Mouse (Mus musculus) B cell, adult 2 months (primary cell): ENCODE measurements around the gene Sfmbt2.
A peak's percentile ranks its signal among the peaks of the same experiment; 100 is the strongest.

Source experiments
- DNase-seq, 2 experiments: peaks; one replicate each; pipeline ENCODE4 v3.0.0; 2022

Gene Sfmbt2

DNA sequence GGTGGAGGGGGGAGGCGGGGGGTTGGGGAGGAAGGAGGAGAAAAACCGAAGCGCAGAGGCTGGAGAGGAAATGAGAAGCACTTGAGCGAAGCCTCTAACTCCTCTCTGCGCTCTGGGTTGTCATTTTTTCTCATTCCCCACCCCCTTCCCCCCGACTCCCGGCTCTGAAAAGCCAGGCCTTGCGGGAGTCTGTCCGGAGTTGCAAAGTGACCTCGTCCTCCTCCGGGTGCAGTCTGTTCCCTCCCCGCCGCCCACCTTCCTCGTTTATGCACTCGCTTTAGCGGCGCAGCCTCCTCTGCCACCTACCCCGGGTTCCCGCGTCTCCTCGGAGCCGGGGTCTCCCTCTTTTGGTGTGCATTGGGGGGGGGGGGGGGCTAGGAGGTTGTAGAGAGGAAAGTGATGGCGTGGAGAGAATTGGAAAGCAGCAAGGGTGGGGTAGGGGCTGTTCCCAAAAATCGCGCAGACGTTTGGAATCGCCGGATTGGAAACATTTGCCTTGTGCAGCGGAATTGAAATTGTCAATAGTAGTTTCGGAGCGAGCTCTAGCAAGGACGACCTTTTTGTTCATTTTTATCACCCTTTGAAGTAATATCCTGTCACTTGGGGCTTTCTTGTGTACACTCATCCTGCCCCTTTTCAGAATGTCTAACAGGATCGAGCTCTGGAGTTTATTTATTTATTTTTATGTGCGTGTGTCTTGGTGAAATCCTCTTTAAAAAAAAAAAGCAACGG lies 2.6 kb downstream of the Sfmbt2 start:
- DNase-seq, result peak; percentile 25 to 26

DNA sequence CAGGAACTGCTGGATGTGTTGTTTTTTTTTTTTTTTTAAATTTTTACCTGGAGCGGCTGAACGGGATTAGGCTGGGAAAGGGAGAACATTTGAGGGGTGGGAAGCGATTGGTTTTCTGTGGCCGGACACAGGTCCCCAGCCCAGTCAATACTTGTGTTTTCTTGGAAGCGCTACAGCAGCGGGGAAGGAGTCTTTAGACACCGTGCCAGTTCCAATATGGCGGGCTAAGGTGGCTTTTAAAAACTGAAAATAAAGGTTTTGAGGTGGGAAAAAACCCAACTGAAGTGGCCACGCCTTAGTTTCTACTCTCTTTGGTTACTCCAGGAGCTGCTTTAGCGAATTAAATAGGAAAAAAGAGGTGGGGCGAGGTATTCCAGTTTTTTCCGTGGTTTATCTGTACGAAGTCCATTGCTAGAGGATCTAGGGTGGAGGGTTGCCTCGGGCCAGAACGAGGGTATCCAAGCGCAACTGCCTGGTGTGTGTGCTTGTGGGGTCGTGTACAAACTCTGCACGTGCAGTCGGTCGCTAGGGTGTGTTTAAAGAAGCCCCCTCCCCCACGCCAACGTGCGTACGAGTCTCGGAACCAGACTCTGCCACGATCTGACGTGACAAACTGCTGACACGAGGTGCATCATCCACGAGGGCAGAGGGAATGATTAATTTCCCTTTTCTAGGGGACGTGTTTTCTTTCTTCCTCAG lies 3.3 kb downstream of the Sfmbt2 start:
- DNase-seq, result peak; percentile 28 to 36

DNA sequence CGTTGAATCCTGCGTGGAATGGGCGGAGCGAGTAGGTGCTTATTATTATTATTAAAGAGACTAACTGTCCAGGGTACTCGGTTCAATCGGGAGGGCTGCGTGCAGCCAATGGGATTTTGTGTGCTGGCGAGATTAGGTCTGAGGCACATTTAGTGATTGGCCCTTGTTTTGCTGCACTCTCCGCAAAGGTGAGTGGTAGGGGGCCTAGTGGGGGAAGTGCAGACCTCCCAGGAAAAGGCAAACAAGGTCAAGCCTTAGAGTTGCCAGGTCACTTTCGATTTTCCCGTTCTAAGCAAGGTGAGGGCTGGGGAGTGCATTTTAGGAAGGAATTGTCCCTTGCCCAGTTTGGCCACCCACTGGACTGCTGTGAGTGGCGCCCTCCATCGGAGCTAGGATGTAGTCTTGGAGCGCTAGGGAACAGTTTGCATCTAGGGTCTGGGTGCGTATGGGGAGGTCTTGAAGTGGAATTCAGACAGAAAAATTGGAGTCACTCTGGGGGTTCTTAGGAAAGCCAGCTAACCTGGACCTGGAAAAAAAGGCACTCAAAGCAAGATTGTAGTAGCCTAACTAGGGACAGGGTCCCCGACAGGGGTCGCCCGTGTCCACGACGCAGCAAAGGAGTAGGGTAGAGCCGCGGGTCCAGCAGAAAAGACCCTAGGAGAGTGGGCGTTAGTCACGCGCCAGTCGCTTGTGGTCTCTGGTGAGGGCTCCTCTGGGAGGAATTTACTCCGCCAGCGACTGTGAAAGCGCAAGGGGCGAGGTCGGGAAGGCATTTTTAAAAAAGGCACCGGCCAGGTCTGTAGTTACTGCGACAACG lies 4.1 kb downstream of the Sfmbt2 start:
- DNase-seq, result peak; percentile 9 to 19

DNA sequence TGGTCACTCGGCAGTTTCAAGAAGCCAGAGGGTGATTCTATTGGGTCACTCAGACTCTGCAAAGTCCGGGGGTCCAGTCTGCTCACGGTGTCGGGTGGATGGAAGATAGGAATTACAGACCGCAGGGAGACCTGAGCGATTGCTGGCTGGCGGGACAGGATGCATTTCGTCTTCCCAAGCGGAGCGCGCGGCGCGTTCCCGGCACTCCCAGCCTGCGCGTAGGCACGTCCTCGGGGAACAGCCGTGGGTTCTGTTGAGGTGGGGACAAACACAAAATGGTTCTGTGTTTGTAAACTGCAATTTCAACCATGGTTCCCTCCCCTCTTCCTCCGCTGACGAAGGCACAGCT lies 4.7 kb downstream of the Sfmbt2 start:
- no peak for DNase-seq

DNA sequence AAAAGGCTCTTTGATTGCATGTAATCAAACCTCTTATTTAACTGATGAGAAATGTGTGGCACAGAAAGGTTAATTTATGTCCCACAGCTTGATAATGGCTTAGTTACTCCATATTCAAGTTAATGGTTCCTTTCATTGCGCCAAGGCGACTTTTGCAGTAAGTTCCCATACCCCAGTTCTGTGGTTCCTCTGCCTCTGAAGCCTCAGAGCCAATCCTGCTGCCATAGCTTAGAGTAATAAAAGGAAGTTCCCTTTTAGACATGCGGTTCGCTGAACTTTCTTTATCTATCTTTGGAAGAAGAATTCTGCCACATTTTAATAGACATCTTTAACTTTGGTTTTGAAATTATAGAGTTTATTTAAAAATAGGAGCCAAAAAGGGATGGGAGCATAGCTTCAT lies 19.7 kb downstream of the Sfmbt2 start:
- no peak for DNase-seq

DNA sequence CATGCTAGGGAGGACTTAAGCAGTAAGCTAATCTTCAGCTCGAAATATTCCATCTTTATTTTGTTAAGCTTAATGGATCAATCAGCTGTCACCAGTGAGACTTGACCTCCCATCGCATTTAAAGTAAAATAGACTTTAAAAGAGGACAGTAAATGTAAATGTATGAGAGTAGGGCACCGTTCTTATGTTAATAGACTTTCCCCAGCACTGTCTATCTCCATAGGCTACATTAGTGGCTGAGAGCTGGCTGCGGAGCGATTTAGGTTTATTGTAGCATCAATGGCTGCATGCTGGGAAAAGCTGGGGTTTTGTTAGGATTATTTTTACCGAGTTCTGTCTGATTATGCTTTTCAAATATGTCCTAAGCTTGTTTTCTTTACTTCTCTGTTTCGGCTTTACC lies 20.5 kb downstream of the Sfmbt2 start:
- no peak for DNase-seq

DNA sequence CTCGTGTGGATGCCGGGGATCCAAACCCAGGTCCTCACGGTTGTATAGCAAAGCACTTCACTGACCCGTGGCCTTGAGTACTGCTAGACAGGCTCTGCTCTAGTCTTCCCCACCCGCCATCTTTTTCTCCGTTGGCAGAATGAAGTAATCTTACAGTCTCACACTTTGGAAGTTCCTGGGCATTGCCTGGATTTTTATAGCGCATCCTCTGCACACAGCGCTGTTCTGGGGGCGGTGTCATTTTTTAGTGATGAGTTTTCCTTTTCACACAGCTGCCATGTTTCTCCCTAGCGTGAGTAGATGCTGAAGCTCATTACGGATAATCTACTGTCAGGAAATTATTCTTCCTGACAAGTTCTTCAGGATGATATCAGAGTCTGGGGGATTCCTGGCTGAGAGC lies 24.8 kb downstream of the Sfmbt2 start:
- no peak for DNase-seq

DNA sequence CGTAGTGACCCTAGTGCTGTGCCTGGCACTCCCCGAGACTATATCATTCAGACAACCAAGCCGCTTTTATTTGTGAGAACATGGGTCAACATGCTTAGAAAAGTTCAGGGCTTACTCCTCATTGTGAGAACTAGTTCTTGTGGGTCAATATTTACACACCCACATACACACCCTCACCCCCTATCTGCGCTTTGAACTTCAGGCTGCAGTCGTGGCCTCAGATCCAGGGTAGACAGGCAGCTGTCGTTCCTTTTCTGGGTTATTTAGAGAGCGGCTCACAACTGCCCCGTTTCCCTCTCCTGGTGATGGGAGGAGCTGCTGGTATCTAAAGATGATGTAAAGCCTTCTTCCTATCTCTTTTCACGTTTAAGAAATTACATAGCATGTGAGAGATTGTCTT lies 27.5 kb downstream of the Sfmbt2 start:
- DNase-seq, result no peak

DNA sequence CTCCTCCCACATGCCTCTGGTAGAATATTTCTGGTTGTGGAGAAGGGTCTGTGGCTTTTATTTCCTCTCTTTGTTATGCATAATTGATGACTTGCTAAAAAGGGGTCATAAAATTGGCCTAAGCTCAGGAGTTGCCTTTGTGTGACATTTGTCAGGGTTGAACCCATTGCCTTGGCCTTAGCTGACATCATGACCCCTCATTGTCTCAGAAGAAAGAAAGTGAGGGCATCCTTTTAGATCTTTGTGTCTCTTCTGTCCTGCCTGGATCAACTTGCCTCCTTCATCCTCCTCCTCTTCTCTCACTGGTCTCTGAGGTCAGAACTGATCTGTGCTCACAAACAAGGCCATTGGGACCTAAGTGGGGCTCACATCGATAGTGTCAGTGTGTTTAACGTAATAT lies 35.8 kb downstream of the Sfmbt2 start:
- no peak for DNase-seq

DNA sequence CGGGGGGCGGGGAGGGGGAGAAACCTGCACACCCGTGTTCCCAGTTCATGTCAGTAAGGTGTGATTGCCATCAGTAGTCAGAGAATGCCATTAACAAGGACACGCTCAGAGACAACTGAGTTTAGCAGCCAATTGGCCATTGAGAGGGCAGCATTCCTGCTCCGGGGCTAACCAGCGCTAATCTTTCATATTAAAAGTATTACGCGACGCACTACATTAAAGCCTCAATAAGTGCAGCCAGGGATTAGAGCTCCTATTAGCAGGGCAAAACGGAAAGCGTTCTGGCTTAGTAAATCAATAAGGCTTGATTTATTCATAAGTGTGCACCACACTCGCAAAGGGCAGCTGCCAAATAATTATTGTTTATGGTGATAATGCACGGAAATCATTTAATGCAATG lies 39.1 kb downstream of the Sfmbt2 start:
- no peak for DNase-seq

DNA sequence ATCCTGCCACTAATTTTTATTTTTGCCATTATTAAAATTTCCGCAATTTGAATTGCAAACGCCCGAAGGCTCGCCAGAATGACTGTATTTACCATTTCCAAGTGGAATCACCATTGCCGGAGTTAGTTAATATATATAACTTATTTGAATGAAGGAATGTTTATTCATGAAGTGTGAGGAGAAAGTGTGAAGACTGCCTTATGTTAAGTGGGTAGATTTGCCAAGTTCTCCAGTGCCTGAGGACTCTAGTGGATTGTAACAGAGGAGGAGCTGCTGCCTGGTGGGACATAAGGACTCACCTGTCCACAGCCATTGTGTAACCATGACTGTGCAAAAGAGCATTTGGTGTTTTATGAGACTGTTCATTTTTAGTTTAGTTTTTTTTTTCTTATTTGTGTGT lies 39.8 kb downstream of the Sfmbt2 start:
- DNase-seq, result no peak

DNA sequence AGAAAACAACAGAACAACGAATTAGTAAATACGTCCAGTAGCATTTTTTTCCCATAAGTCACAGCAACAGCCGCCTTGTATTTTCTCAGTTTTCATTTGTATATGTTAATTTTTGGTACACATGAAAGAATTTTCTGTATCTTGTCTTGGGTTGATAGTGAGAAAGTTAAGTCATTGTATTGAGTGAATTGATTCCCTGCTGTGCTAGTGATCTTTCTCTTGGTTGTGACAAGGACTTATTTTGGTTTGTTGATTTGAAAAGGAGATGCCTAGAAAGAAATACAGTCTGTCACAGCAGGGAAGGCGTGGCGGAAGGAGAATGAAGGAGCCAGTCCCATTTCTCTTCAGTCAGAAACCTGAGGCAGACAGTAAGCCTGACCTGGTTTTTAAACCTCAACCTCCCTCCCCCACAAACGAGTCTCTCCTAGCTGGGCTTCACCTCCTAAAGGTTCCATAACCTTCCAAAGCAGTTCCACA lies 50.7 kb downstream of the Sfmbt2 start:
- DNase-seq, result no peak

DNA sequence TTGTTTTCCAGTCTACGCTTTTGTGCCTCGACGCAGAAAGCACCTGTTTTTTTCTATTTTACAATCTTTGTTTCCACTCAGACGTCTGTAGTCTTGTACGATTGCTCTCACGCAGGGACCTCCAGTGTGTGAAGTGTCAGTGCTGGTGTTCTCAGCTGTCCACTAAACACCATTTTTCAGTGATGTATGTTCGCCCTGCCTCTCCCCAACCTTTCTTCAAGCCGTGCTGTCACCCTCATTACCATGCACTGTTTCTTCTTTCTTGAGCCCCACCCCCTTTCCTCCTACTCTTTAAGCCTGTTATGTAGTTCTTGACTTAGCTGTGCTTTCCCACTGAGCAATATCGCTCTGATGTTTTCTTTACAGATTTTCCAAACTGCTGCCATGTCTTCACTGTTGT lies 67.0 kb downstream of the Sfmbt2 start:
- no peak for DNase-seq

DNA sequence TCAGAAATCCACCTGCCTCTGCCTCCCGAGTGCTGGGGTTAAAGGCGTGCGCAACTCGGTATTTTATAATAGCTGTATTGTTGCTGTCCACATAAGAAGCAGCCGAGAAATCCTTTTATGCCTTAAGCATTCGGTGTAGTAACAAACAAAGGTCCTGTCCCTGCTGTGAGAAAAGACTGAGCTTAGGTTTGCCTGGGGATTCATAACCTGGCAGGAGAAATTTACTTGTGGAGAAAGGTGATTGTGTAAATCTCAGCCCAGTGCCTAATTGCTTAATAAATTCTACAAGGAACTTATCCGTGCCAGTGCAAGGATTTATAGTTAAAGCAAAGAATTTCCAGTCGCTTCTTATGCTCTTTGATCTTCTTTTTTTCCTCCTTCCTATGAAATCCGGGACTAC lies 71.5 kb downstream of the Sfmbt2 start:
- DNase-seq, result no peak

DNA sequence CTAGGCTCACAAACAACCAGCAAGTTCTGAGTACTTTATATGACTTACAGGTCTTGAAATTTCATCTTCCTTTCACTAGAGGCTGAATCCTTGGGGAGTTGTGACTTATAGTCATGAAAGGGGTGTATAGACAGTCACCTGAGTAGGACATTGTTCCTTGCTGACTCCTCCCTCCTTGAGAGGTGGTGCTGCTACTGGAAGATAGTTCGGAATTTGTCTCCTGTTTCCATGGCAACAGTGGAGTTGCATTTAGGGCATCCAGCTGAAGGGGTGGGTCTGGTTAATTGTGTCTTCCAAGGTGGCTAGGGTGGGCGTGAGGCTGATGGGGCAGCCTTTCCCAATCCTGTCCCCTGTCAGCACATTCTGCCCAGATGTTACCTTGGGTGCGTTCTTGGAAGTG lies 83.3 kb downstream of the Sfmbt2 start:
- DNase-seq, result no peak

DNA sequence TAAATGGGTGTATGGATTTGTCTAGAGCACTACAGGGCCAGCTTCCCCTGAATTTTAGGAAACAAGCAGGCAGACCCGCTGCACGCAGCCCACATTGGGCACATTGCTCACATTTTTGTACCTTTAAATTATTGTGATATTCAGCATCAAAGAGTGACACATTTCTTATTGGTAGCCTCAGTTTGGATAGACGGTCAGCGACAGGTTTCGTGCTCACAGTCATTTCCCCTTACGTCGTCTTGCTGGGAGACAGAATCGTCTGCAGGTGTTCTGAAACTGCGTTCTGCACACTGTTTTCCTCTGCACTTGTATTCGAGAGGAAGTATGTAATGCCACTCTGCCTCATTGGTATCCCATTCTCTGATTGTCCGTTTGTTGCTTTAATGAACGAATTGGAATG lies 88.0 kb downstream of the Sfmbt2 start:
- no peak for DNase-seq

DNA sequence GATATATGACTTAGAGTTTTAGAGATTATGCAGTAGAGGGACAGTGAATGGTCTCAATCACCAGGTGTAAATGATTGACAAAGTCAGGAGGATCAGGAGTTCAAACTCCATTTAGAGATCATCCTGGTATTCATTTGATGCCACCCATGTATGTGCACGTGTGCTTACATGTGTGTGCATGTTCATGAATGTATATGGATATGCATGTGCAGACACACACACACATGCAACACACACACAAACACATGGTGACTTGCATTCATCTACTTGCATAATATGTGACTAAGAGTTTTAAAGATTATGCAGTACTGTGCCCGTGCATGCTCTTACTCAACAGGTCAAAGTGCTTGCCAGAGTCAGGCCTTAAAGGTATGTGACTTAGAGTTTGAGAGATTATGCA lies 146.2 kb downstream of the Sfmbt2 start:
- DNase-seq, result no peak

DNA sequence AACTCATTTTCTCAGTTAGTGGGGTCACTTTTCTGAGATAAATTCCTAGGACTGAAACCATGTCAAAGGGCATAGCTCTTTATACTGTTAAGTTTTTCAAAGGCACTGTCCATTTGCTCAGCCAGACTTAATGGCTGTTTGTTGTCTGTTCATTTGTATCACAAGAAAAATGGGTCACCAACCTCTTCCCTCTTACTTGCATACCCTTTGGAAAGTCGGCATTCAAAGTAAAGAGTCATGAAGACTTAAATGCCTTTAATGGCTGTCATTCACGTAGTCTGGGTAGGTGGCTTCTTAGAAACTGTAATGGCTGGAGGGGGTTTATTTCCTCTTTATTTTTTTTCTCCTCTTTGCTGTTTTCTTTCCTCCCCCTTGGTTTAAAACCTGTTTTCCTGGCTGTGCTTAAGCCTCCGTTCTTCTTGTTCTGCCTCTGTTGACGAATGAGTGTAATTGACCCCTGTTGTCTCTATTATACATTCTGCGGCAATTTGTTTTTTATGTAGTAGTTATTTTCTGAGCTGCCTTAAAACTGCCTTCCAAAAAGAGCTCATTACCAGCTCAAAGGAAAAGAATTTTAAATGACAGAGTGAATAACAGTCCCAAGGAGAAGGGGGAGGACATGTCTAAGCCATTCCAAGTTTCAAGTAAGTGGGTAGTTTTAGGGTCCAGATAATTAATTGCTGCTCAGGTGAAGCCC lies 151.6 kb downstream of the Sfmbt2 start:
- no peak for DNase-seq

DNA sequence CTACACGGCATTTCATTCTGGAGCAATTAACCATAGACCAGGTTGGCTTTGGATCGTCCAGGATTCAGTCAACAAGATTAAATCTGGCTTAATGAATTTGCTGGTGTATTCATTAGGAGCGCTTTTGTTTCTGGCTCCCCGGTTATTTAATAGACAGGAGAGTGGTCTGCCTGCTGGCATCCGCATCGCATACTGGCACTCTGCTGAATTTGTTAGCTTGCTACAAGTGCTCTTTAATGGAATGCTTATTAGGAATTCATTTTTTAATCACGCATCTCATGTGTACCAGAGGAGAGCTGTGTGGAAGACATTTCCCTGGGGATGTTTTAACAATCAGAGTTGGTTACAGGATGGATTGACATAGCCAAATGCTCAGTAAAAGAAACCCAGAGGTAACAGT lies 155.3 kb downstream of the Sfmbt2 start:
- DNase-seq, result no peak

DNA sequence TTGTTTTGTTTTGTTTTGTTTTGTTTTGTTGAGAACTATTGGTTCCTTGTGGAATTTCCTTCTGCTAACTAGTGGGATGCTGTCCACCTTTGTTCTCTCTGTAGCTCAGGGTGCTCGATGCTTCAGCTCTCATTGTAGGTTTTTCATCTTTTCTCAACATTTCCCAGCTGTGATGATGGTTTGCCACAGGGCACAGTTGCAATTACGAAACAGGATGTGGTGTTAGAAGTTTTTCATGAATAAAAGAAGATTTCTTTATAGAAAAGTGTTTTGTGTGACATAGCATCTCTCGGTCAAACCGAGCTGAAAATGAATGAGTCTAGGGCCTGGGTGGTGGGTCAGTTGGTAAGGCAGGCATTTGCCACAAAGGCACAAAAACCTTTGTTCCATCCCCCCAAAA lies 171.5 kb downstream of the Sfmbt2 start:
- no peak for DNase-seq

DNA sequence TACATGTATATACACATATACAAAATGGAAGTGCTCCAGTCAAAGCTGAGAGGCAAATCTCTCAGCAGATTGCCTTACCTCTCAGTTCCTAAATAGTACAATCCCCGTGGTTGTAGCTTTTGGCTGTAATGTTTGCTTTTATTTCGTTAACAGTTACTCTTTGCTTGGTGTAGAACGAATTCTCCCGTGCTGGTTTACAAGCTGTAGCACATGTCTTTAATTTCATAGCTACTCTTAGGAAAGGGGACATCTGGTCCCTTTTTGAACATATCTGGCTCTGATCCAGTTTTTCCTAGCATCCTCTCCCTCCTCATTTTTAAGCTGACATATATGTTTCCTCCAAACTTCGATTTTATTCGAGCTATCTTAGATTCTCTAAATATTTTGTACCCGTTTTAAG lies 172.1 kb downstream of the Sfmbt2 start:
- DNase-seq, result no peak

DNA sequence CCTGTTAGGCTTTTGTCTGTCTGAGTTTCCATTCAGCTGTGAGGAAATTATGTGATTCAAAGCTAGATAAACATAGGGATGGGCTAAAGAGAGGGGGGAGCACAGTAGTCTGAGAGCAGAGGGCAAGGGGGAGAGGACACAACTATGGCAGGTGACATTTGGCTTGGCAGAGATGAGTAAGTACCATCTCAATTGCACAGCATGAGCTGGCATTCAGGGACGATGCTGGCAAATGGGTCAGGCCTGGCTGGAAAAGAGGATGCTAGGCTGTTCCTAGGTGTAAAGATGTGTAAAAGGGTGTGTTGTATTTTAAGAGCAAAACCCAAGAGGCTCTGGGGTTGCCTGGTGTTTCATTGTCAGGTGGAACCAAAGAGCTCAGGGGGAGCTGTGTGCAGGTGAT lies 188.5 kb downstream of the Sfmbt2 start:
- no peak for DNase-seq

DNA sequence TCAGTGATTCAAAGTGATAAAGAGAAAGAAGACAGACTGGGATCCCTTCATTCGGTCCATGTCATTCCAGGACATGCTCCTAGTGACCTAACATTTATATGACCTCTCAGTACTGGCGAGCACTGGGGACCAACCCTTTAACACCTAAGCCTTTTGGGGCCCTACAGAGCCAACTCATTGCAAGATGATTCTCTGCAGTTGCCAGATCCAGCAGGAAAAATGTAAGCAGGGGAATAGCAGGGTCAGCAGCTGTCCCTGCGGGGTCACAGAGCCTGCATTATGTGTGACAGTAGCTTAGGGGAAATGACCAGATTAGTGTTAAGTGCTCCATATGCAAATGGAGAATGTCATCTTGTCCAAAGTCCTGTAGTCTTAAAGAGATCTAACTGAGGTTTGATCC lies 195.2 kb downstream of the Sfmbt2 start:
- no peak for DNase-seq
